Mouse (Mus musculus) c-Kit-positive CD71-positive TER-119-positive erythroid progenitor cells, embryonic 14.5 days (primary cell): ENCODE results near the gene Epb41.

Source experiments
- DNase-seq: peaks from one replicate; pipeline ENCODE4 v3.0.0-alpha.2; 2013; ENCODE audit warnings: low spot score

The Epb41 gene

DNA sequence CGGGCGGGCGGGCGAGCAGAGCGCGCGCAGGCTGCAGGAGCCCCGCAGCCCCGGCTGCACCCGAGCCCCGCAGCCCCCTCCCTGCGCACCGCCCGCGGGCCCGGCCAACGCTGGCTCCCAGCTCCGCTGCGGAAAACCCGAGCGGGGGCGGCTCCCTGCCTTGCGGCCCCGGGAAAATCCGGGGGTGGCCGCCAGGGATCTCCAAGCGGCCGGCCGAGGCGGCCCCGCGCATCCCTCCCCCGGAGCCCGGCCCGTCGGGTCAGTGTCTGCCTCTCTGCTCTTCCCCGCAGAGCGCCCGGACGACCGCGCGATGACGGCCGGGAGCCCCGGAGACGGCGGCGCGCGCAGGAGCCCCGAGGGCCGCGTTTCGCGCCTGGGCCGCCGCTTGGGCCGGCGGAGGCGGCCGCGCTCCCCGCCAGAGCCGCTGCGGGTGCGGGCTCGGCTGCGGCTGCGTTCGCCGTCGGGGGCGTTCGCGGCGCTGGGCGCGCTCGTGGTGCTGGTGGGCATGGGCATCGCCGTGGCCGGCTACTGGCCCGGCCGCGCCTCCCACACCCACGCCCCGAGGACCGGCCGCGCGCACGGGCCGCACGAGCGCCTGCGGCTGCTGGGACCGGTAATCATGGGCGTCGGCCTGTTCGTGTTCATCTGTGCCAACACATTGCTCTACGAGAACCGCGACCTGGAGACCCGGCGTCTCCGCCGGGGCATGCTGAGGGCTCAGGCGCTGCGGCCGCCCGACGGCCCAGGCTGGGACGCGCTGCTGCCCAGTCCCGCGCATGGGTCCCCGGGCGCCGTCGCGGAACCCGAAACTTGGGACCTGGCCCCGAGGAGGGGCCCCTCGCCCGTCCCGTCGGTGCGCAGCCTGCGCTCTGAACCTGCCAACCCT lies 153.4 kb downstream of the Epb41 start, which contains the start of gene Tmem200b:
Tmem200b (plus strand) TSS at position 311 of the 886 bp plus-strand sequence.
- no peak for DNase-seq

DNA sequence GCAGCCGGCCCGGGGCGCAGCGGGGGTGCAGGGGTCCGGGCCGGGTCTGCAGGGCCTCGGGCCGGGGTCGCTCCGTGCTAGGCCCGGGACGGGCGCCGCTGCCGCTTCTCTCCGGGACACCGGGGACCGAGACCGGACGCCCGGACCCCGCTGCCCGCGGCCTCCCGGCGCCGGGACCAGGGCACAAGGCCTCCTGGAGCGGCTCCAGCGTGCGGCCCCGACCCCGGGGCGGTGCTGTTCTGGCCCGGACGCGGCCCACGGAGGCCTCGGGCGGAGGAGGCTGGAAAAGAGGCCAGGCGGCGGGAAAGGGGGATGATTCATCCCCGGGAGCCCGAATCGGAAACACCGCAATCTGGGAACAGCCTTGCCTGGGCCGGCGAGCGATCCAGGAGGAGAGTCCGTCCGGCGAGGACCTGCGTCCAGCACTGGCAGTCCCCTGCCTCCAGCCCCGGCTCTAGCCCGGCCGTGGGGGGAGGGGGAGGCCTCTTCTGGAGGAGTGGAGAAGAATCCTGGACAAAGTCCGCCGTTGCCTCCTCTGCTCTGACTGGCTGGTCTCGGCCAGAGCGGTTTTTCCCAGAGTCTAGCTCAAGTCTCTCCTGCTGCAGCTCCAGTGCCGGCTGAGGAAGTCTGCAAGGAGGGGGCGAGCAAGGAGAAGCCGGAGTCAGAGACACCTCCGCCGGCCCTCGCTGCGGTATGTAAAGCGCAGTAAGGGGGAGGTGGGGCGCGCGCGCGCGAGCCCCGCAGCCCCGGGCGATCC lies 154.3 kb downstream of the Epb41 start:
- DNase-seq, result no peak

DNA sequence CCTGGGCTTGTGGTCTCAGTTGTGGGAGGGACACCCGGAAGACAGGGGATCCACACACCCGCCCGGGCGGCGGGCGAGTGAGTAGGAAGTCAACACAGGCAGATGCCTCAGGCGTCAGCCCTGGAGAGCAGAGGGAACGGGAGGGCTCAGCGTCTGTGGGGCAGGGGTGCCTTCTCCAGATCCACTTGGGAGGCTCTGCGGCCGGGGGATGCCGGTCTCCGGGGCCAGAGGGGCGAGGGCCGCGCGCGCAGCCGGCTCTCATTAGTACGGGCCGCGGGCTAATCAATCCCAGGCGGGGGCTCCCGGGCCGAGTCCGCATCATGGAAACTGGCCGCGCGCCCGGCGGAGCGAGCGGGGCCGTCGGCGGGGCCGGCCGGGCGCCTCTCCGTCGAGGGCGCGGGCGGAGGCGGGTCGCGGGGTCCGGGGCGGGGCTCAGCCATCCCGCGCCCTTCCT lies 155.0 kb downstream of the Epb41 start:
- no peak for DNase-seq

DNA sequence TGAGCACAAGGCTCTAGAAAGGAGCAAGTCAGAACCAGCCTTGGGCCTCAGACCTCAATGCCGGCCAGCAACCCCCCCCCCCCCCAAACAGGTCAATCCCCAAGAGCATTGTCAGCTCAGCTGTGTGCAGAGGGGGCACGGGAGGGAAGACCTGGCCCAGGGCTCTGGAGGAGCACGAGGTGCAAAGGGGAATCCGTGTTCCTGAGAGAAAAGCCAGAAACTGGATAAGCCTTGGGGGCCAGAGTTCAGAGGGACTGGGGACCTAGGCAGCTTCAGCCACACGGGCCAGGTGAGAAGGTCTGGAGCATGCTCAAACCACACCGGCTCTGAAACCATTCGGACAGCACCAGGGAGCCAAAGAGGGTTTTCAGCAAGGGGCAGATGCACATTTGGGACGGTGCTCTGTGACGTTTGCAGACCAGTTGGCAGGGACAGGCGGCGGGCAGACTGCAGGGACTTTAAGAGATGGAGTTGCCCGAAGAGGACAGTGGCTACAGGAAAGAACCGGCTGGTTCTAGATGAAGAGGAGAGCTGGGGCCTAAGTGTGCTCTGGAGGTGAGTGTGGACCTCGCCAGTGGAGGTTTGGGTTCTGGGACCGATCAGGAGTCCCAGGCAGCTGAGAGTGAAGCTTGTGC lies 155.5 kb downstream of the Epb41 start:
- DNase-seq, result no peak

DNA sequence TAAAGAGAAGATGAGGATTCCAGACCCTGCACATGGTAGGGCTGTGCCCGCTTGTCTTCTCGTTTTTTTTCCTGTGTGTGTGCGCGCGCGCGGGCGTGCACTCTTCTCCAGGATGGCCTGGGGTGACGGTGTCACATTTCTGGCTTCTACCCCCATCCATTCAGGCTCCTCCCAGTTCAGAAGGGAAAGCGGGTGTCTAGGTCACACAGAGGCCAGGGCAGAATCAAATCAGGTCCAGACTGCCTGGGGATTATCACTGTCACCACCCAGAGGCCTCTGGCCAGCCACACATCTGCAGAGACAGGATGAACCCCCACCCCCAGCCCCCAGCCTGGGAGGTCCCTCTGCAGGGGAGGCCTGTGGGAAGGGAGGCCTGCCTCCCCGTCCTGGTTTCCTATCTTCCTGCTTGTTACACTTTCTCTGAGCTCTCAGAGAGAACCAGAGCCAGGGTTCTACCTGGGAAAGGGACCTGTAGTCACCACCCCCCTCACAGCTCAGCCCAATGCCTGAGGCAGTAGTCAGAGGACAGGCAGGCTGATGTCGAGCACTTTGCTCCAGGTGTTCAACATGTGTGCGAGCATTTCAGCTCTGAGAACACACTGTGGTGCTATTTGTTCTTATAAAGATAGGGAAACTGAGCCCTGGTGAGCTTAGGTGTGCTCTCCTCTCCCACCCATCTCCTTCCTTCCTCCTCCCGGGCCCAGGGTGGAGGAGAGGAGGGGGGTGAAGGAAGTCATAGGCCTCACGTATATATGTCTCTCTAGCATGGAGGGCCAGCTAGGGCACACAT lies 156.2 kb downstream of the Epb41 start:
- no peak for DNase-seq

DNA sequence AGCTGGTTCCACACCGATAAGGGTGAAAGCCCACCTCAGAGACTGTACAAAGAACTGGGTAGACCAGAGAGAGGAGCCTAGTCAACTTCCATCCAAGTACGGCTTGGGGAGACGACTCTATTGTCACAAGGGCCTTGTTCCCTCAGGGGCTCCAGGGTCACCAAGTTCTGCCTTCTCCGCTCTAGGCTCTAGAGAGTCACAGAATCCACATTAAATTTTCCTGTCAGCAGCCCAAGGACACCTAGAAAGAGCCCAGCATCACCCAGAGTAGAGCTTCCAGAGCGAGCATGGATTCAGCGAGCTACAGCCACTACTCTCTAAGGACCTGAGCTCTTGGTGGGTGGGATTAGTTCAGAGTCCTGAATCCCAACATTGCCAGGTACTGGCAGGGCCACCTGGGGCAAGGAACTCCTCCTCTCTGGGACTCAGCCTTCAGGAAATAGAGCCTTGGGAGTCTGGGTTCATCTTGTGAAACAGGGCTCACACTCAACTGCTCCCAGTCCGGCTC lies 157.0 kb downstream of the Epb41 start:
- DNase-seq, result no peak

DNA sequence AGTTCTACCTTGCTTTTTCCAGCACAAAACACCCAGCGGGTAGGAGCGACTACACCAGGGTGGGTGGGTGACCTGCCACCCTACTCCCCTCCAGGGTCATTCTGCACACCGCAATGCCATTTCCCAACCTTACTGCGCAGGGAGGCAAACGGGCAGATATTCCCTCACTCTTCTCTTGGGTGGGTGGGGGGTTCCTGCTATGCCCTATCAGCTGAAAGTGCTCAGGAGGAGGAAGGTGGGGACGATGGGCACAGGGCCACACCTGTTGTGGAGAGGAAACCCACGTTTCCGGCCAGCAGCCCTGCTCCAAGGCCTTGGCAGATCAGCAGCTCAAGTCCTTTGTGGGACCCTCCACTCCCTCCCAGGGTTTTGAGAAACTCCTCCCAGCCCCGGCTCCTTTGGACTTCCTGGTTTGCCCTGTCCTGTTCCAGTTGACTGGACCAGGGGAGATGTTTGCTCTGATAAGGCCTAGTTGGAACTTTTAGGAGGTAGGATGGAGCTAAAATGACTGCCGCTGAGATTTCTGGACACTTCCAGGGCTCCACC lies 158.0 kb downstream of the Epb41 start:
- no peak for DNase-seq

DNA sequence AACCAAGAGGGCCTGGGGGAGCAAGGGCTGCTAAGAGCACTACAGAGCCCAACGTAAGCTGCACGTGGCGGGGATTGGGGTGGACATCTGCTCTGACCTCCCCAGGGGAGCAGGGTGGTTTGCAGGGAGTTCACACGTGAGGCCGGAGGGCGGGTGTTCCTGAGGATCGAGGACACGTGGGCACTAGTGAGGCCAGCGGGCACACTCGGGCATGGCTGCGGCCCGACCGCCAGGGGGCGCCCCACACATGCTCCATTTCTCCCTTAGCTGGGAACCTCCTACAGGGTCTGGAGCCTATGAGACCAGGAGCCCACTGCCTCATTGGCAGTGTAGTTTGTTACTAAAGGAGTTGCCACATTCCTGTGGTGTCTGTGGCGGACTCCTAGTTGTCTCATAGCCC lies 158.7 kb downstream of the Epb41 start:
- DNase-seq, result peak; percentile 65

DNA sequence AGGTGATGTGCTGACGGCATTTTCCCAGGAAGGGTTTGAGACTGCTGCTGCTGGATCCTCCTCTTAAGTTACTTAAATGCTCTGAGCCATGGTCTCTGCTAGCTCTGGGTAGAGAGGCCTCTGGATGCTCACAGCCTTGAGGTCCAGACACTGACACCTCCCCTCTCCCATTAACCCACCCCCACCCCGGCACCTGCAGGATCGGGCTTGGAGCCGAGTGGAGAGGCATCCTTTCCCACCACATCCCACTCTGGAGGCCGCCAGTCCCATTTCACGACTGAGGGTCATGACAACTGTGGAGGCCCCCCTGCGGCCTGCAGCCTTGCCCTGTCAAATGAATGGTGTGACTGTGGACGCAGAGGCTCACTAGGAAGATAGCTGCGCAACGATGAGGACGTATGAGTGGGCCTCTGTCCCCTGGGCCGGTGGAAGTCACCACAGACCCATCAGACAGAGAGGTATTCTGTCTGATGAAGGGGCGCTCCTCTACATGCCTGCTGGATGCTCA lies 159.2 kb downstream of the Epb41 start:
- DNase-seq, result no peak

DNA sequence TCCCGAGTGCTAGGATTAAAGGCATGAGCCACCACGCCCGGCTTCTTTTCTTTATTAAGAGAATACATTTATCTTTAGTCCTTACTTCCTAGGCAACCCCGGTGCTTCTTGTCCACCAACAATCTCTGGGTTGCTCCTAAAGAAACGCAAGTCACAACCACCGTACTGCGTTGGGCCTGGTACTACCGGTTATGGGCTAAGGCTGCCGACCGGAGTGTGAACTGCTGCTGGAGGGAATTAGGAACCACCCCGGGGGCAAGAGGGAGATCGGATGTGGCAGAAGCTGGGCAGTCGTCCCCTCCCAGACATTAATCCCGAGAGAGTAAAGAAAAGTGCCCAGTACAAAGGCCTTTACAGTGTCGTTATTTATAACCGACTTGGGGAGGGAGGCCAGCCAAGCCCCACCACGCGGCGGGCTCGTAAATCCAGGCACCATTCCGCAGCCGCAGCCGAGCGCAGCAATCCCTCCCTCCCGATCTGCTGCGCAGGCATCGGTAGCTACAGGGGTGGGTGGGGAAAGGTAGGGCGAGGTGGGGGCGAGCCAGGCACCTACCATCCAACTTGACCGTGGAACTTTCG lies 160.1 kb downstream of the Epb41 start:
- no peak for DNase-seq

DNA sequence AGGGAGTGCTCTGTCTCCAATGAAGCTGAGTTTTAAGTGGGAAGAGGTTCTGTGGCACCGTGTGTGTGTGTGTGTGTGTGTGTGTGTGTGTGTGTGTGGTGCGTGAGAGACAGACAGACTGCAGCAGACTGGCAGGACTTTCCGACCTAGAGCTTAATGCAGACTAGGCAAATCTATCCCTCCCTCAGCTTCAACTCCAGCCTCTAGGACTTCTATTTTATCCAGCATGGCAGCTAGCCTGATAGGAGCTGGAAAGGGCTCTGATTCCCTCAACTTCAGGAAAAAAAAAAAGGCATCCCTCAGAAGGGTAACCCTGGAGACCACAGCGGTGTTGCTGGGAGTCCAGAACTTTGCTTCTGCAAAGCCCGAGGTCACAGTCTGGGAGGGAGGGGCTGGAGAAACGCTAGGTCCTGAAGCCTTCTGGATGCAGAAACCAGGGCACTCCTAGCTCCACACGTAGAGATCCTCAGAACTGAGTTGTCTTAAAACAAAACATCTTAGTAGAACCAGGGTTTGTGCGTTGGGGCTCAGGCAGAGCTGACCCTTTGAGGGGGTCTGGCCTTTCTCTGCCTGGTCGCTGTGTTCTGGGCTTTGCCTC lies 161.0 kb downstream of the Epb41 start:
- DNase-seq, result no peak

DNA sequence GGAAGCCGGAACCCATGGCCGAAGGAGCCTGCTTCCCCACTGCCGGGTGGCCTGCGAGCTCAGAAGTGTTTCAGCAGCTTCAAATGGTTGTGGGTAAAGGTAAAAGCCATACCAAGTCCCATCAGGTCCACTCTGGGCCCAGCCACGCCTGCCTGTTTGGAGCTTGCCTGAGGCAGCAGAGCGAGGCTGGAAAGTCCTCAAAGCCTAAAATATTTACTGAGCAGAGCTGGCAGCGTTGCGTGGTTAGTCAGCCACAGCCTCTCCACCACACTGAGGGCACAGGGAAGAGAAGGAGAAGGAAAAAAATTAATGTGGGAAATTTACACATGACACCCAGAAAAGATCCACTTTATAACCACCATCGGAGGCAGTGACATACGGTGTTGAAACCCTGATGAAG lies 161.6 kb downstream of the Epb41 start:
- DNase-seq, result no peak

DNA sequence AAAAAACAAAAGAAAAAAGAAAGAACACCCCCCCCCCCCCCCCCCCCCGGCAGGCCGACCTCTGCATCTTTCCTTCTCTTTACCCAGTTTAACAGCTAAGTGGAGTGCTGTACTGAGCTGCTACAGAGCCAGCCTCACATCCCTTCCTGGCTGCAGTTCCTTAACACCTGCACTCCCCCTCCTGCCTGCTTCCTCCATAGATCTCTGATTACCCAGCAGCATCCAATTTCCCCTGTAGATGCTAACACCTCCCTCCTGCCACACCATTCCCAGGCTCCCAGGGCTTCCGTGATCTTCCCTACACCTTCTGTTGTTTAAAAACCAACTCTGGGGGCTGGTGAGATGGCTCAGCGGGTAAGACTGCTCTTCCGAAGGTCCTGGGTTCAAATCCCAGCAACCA lies 163.6 kb downstream of the Epb41 start:
- DNase-seq, result no peak

DNA sequence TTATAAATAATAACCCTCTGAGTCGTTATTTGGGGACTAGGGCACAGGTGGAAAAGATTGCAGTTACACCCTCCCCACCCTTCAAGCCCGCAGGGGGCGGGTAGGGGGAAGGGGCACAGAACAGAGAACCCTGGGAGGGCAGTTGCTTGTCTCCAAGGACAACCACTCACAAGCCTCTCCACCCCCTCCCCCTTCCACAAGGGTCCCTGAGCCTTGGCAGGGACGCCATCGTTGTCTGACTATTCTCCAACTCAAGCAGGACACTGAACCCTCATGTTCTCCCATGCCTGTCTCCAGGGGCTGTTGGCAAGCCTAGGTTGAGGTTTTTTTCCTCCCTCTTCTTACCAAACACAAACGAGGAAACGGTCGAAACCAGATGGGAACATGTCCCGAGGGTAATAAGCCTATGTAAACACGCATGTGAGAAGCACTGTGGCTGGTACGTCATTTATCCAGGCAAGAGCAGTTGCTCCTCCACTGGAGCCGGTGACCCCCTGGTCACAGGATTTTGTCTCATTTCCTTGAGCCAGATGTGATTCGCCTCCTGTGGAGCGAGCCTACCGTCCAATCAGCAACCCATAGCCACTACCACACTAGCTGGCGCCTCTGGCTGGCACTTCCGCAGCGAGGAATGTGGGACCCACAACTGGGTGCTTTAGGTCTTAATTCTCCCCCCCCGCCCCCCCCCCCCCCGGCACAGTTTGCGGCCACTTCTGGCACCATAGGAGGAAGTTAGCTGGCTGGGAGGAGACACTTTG lies 164.7 kb downstream of the Epb41 start:
- DNase-seq, result no peak

DNA sequence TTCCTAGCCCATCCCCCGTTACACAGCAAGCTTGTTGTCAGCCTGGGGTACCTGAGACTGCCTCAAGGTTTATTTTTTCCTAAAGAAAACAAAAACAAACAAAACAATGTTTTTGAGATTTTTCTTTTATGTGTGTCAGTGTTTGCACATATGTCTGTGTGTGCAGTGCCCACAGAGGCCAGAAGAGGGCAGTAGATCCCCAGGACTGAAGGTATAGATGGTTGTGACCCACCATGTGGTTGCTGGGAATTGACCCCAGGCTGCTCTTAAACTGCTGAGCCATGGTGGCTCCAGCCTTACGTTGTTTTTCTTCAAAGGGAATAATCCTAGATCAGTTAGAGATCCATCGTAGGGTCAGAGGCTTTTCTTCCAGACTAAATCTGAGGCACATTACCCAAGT lies 167.2 kb downstream of the Epb41 start:
- no peak for DNase-seq

DNA sequence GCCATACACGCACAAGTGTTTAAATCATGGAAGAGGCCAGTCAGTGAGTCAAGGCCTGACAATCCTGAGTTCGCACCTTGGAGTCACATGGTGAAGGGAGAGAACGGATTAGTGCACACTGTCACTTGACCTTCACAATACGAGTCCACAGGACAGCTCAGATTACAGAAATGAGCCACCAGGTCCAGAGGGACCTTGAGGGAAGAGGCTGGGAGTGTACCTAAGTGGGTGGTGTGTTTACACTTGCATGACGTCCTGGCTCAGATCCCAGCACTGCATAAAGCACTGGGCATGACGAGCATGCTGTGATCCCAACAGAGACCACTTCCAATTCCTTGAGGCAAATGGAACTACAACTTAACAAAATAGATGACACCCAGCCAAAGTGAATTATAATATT lies 168.7 kb downstream of the Epb41 start:
- DNase-seq, result no peak

DNA sequence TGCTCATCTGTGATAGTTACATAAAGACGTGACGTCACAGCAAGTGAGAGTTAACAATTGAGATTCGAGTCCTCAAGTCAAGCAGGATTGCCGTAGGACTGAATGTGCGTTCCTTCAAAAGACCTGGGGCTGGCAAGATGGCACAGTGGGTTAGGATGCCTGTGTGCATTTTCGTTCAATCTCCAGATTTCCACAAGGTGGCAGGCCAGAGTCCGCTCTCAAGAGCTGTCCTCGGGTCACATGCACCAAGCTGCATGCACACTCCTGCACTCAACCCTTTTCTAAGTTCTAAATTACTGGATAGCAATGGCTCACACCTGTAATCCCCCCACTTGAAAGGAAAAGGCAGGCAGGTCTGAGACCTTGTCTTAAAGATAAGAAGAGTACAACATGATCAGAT lies 170.6 kb downstream of the Epb41 start:
- DNase-seq, result no peak

DNA sequence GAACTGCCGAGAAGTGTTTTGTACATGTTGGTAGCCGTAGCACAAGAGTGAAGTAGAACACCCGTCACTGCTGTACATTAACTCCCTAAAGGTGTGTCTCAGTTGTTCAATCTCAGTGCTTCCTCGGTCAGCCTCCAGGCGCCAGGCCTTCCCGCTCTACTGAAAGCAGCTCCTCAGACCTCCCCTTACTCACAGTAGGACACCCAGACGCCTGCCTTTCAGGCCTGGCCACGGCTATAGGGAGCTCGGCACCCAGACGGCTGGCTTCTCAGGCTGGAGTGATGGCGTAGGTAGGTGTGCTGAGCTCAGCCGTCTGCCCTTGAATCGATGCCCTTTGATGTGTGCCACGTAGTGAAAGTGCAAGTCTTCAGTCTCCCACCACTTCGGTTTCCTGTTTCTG lies 174.0 kb downstream of the Epb41 start:
- no peak for DNase-seq

DNA sequence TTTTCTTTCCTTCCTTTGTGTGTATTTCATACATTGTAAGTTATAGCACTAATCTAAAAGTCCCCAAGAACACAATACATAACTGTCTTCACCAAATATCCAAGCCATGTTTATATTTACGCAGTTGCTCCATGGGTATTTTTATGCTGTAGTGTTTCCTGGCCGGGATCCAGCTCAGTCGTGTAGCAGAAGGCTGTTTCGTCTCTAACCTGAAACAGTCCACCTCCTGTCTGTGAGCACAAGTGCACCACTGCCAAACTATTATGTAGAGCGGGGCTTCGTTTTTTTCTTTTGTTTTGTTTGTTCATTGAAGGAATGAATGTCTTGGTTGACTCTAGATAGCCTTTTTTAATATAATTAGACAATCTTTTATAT lies 176.0 kb downstream of the Epb41 start:
- DNase-seq, result no peak
